ENCODE assay signal across 8 mouse cellular contexts in genomic region chr15:102358126-102358525, GRCm38 (mm10). TPM values are rescaled to one million over a fixed set of nuclear protein-coding genes. Genes with fewer than 3 reads are reported as not detected.
DNase-seq lines count a peak whose midpoint lies in the region; ATAC-seq and TF ChIP-seq lines count a peak whose summit lies in the region.
"Had no signal": no experiment of that assay in that cellular context is flagged by ENCODE, and none has a peak within 500 bp of the region (broad histone marks: within the 10 kb centered on the region; RNA-seq: fewer than 3 reads in every experiment).

No protein-coding gene starts in this region.

- no peaks in the 10 kb centered on the region for H3K9me3 ChIP-seq in E14TG2a.4 (ENCODE audit: low read length)
- no peaks in the 10 kb centered on the region for H3K9me3 ChIP-seq in hindbrain, embryonic 11.5 days (ENCODE audit: control insufficient read depth, low read length)
- H3K9me3 ChIP-seq in midbrain, embryonic 14.5 days (ENCODE audit: control insufficient read depth, low read length), result no peaks in the 10 kb centered on the region

- H3K4me2 ChIP-seq in hindbrain, embryonic 11.5 days (replicated peaks; ENCODE audit: low read depth, low read length), result peak overlapping the region; percentile 18
- H3K4me2 ChIP-seq in midbrain, embryonic 14.5 days (ENCODE audit: low read length), result peak overlapping the region; percentile 41

- peak overlapping the region; percentile 78 for H3K4me3 ChIP-seq in E14TG2a.4 (replicated peaks; ENCODE audit: low read length)
- 0 out of 2 replicates have a peak overlapping the region, but pooled peaks have one; percentile 10 for H3K4me3 ChIP-seq in hindbrain, embryonic 11.5 days (ENCODE audit: low read depth, low read length)
- peak overlapping the region; percentile 10; the same call in 1 of the 2 replicates for H3K4me3 ChIP-seq in midbrain, embryonic 14.5 days (replicated peaks; ENCODE audit: low read depth, low read length)

- DNase-seq in ES-CJ7 (ENCODE audit: low read depth, low spot score), result peak; percentile 85
- DNase-seq in hindbrain, embryonic 11.5 days (ENCODE audit: low spot score), result peak; percentile 50
- DNase-seq in midbrain, embryonic 14.5 days, result peak; percentile 46
- no peak for DNase-seq in layer of hippocampus, postnatal 36 days
- no peak for DNase-seq in cerebellum, postnatal 10 days

- H3K27ac ChIP-seq in hindbrain, embryonic 11.5 days (ENCODE audit: low read depth, low read length), result no peak overlapping the region
- no peak overlapping the region for H3K27ac ChIP-seq in midbrain, embryonic 14.5 days (replicated peaks; ENCODE audit: low read depth, low read length)
- H3K27ac ChIP-seq: liver, embryonic 14.5 days had no signal

- no peaks in the 10 kb centered on the region for H3K36me3 ChIP-seq in E14TG2a.4 (ENCODE audit: insufficient read depth, low read length)
- H3K36me3 ChIP-seq in hindbrain, embryonic 11.5 days (ENCODE audit: control insufficient read depth, insufficient read depth, low read length), result no peaks in the 10 kb centered on the region
- no peaks in the 10 kb centered on the region for H3K36me3 ChIP-seq in midbrain, embryonic 14.5 days (ENCODE audit: control insufficient read depth, insufficient read depth, low read length)

- 0 out of 2 replicates have a peak overlapping the region, but pooled peaks have one; percentile 19 for H3K9ac ChIP-seq in hindbrain, embryonic 11.5 days (ENCODE audit: low read depth, low read length)
- 0 out of 2 replicates have a peak overlapping the region, but pooled peaks have one; percentile 26 for H3K9ac ChIP-seq in midbrain, embryonic 14.5 days (replicated peaks; ENCODE audit: low read length)
- H3K9ac ChIP-seq: liver, embryonic 14.5 days had no signal

- peaks cover 45% of the 10 kb centered on the region for H3K4me1 ChIP-seq in E14TG2a.4 (replicated peaks; ENCODE audit: low read depth, low read length)
- peaks cover 11% of the 10 kb centered on the region for H3K4me1 ChIP-seq in hindbrain, embryonic 11.5 days (replicated peaks; ENCODE audit: control insufficient read depth, insufficient read depth, low read length)
- H3K4me1 ChIP-seq in midbrain, embryonic 14.5 days (ENCODE audit: control insufficient read depth, insufficient read depth, low read length), result peaks cover 17% of the 10 kb centered on the region; the same call in 1 of the 2 replicates

- H3K27me3 ChIP-seq in E14TG2a.4 (ENCODE audit: insufficient read depth, low read length), result peaks cover 82% of the 10 kb centered on the region
- peaks cover 26% of the 10 kb centered on the region for H3K27me3 ChIP-seq in hindbrain, embryonic 11.5 days (ENCODE audit: control insufficient read depth, insufficient read depth, low read length)
- H3K27me3 ChIP-seq in midbrain, embryonic 14.5 days (ENCODE audit: control insufficient read depth, insufficient read depth, low read length), result peaks cover 37% of the 10 kb centered on the region

- no peak for TF ChIP-seq CTCF in E14TG2a.4 (conservative IDR thresholded peaks at IDR 0.05; ENCODE audit: low read length)

- no peak for ATAC-seq in hindbrain, embryonic 11.5 days (ENCODE audit: low FRiP score)
- no peak for ATAC-seq in midbrain, embryonic 14.5 days (ENCODE audit: low FRiP score, low TSS enrichment)
- ATAC-seq in inflammation-experienced regulatory T-cells, adult 6 months, result no peak

- WGBS in hindbrain, embryonic 11.5 days, result 5% methylated on average over 25 of the region's 25 CpGs
- 4% methylated on average over 25 of the region's 25 CpGs for WGBS in midbrain, embryonic 14.5 days

RNA-seq across cellular contexts. Expression of gene Aaas, which starts 7.6 kb away (rescaled TPM):
- polyA plus RNA-seq in hindbrain, embryonic 11.5 days (2014; fragmentation: Nextera tagmentation; extraction: Ambion mirVana), result 65.9 and 76.2 TPM in 2 replicates
- 27.6 and 30.6 TPM in 2 replicates for polyA plus RNA-seq in midbrain, embryonic 14.5 days (2014; fragmentation: Nextera tagmentation; extraction: Ambion mirVana)
- 10 to 100 TPM; 39.8 to 53.2 (median 43.1) TPM for polyA plus RNA-seq in inflammation-experienced regulatory T-cells, adult 6 months (2017; shearing (Covaris generic))
- total RNA-seq in layer of hippocampus, postnatal 36 days (2021), result 10 to 100 TPM; 21.4 to 24.2 TPM

RNA-seq across cellular contexts. Expression of gene Sp7, which starts 8.9 kb away (rescaled TPM):
- 0.73 and 0.99 TPM in 2 replicates for polyA plus RNA-seq in hindbrain, embryonic 11.5 days (2014; fragmentation: Nextera tagmentation; extraction: Ambion mirVana)
- 0.21 TPM in 1 of 2 replicates, not detected in the other for polyA plus RNA-seq in midbrain, embryonic 14.5 days (2014; fragmentation: Nextera tagmentation; extraction: Ambion mirVana)
- polyA plus RNA-seq in inflammation-experienced regulatory T-cells, adult 6 months (2017; shearing (Covaris generic)), result not detected
- under 1 TPM; 0.38 to 0.57 TPM for total RNA-seq in layer of hippocampus, postnatal 36 days (2021)

RNA-seq across cellular contexts. Expression of gene Myg1, which starts 26.6 kb away (rescaled TPM):
- 104 TPM in 2 replicates for polyA plus RNA-seq in hindbrain, embryonic 11.5 days (2014; fragmentation: Nextera tagmentation; extraction: Ambion mirVana)
- polyA plus RNA-seq in midbrain, embryonic 14.5 days (2014; fragmentation: Nextera tagmentation; extraction: Ambion mirVana), result 80.4 and 89.0 TPM in 2 replicates
- 100 to 1,000 TPM; 102 to 153 (median 123) TPM for polyA plus RNA-seq in inflammation-experienced regulatory T-cells, adult 6 months (2017; shearing (Covaris generic))
- total RNA-seq in layer of hippocampus, postnatal 36 days (2021), result 10 to 100 TPM; 65.9 to 69.8 TPM

RNA-seq across cellular contexts. Expression of gene Pfdn5, which starts 32.2 kb away (rescaled TPM):
- polyA plus RNA-seq in hindbrain, embryonic 11.5 days (2014; fragmentation: Nextera tagmentation; extraction: Ambion mirVana), result 401 and 431 TPM in 2 replicates
- polyA plus RNA-seq in midbrain, embryonic 14.5 days (2014; fragmentation: Nextera tagmentation; extraction: Ambion mirVana), result 562 and 649 TPM in 2 replicates
- polyA plus RNA-seq in inflammation-experienced regulatory T-cells, adult 6 months (2017; shearing (Covaris generic)), result 1,000 to 10,000 TPM in 2 of 3 experiments, 100 to 1,000 TPM in 1; 936 to 1,841 (median 1,443) TPM
- total RNA-seq in layer of hippocampus, postnatal 36 days (2021), result 100 to 1,000 TPM; 400 to 436 TPM

RNA-seq across cellular contexts. Expression of gene Sp1, which starts 47.8 kb away (rescaled TPM):
- polyA plus RNA-seq in hindbrain, embryonic 11.5 days (2014; fragmentation: Nextera tagmentation; extraction: Ambion mirVana), result 10.5 and 11.5 TPM in 2 replicates
- polyA plus RNA-seq in midbrain, embryonic 14.5 days (2014; fragmentation: Nextera tagmentation; extraction: Ambion mirVana), result 6.0 and 7.4 TPM in 2 replicates
- polyA plus RNA-seq in inflammation-experienced regulatory T-cells, adult 6 months (2017; shearing (Covaris generic)), result 10 to 100 TPM; 19.1 to 23.3 (median 22.6) TPM
- total RNA-seq in layer of hippocampus, postnatal 36 days (2021), result 10 to 100 TPM; 22.4 to 23.1 TPM

Comparison
In these comparisons a context has a peak if more than half of its experiments do, and no peak if none do; other contexts are left out.
1. H3K4me3 ChIP-seq: peak in every context shown above with its lines; median percentile 78 in E14TG2a.4; 10 in hindbrain, embryonic 11.5 days; 10 in midbrain, embryonic 14.5 days.
2. DNase-seq: peak in ES-CJ7 (single experiment), hindbrain, embryonic 11.5 days (single experiment) and midbrain, embryonic 14.5 days (single experiment); none in layer of hippocampus, postnatal 36 days (0 of 2) and cerebellum, postnatal 10 days (0 of 2).